Mouse (Mus musculus) T-helper 17 cell (primary cell): ENCODE measurements around the gene Hsp90ab1.

Experiments used
- in situ Hi-C, 2 experiments: fragments of 300-600 bp; cut with MboI, MseI; formaldehyde crosslinking; loops; 1 replicate in 1 of 2; 2 replicates in 1 of 2; pipeline ENCODE4 v1.15.1; 2025; ENCODE audit warnings: high pct_unique_total_duplicates in 2 of 2

Gene Hsp90ab1

GRCm38 (mm10) chr17:45596631-45597396, 23.7 kb upstream of the Hsp90ab1 start:
- in situ Hi-C loops: loop anchor here in 1 of 2 experiments (10.0 kb wide), 1 partner anchor 1618 kb away; no protein-coding TSS in a partner anchor

GRCm38 (mm10) chr17:45595736-45596390, 22.8 kb upstream of the Hsp90ab1 start:
- in situ Hi-C loops: loop anchor here in 1 of 2 experiments (10.0 kb wide), 1 partner anchor 1619 kb away; no protein-coding TSS in a partner anchor

- in situ Hi-C loops: loop anchor here in 1 of 2 experiments (10.0 kb wide), 1 partner anchor 1620 kb away; no protein-coding TSS in a partner anchor
These were observed 22.0 kb upstream of the Hsp90ab1 start for GRCm38 (mm10) chr17:45594881-45595735.

- in situ Hi-C loops: loop anchor here in 1 of 2 experiments (10.0 kb wide), 1 partner anchor 1621 kb away; no protein-coding TSS in a partner anchor
These were observed 21.1 kb upstream of the Hsp90ab1 start for GRCm38 (mm10) chr17:45594195-45594594.

- in situ Hi-C loops: loop anchor here in 1 of 2 experiments (10.0 kb wide), 1 partner anchor 1621 kb away; no protein-coding TSS in a partner anchor
These were observed 20.4 kb upstream of the Hsp90ab1 start for GRCm38 (mm10) chr17:45593479-45593878.

- in situ Hi-C loops: loop anchor here in 1 of 2 experiments (10.0 kb wide), 1 partner anchor 1622 kb away; no protein-coding TSS in a partner anchor
These were observed 19.7 kb upstream of the Hsp90ab1 start for GRCm38 (mm10) chr17:45592606-45593431.

- in situ Hi-C loops: loop anchor here in 1 of 2 experiments (10.0 kb wide), 1 partner anchor 1623 kb away; no protein-coding TSS in a partner anchor
These were observed 18.9 kb upstream of the Hsp90ab1 start for GRCm38 (mm10) chr17:45591701-45592605.

- in situ Hi-C loops: loop anchor here in 1 of 2 experiments (10.0 kb wide), 1 partner anchor 1624 kb away; no protein-coding TSS in a partner anchor
These were observed 17.3 kb upstream of the Hsp90ab1 start for GRCm38 (mm10) chr17:45590410-45590809.

GRCm38 (mm10) chr17:45589844-45590243, 16.8 kb upstream of the Hsp90ab1 start:
- in situ Hi-C loops: loop anchor here in 1 of 2 experiments (5.0 to 10.0 kb wide), 2 partner anchors 47 to 1625 kb away; no protein-coding TSS in a partner anchor

- in situ Hi-C loops: loop anchor here in 1 of 2 experiments (5.0 kb wide), 1 partner anchor 48 kb away; no protein-coding TSS in a partner anchor
These were observed 16.2 kb upstream of the Hsp90ab1 start for GRCm38 (mm10) chr17:45589236-45589635.

GRCm38 (mm10) chr17:45588370-45588769, 15.3 kb upstream of the Hsp90ab1 start:
- in situ Hi-C loops: loop anchor here in 1 of 2 experiments (5.0 kb wide), 1 partner anchor 49 kb away; no protein-coding TSS in a partner anchor

GRCm38 (mm10) chr17:45586449-45586837, 13.4 kb upstream of the Hsp90ab1 start:
- in situ Hi-C loops: loop anchor here in 1 of 2 experiments (5.0 kb wide), 1 partner anchor 51 kb away; no protein-coding TSS in a partner anchor

- in situ Hi-C loops: loop anchor here in 1 of 2 experiments (5.0 kb wide), 1 partner anchor 51 kb away; no protein-coding TSS in a partner anchor
These were observed 12.8 kb upstream of the Hsp90ab1 start for GRCm38 (mm10) chr17:45585725-45586448.

- in situ Hi-C loops: loop anchor here (5.0 kb wide), 2 partner anchors 42 to 52 kb away; no protein-coding TSS in a partner anchor
These were observed 12.0 kb upstream of the Hsp90ab1 start for GRCm38 (mm10) chr17:45584939-45585678.

- in situ Hi-C loops: loop anchor here in 1 of 2 experiments (5.0 kb wide), 1 partner anchor 43 kb away; no protein-coding TSS in a partner anchor
These were observed 11.2 kb upstream of the Hsp90ab1 start for GRCm38 (mm10) chr17:45584096-45584896.

- in situ Hi-C loops: loop anchor here in 1 of 2 experiments (5.0 kb wide), 1 partner anchor 44 kb away; no protein-coding TSS in a partner anchor
These were observed 9.8 kb upstream of the Hsp90ab1 start for GRCm38 (mm10) chr17:45582715-45583355.
